Mouse (Mus musculus) heart, embryonic 15.5 days (tissue): ENCODE results near the gene Liph. TPM values are rescaled to one million over a fixed set of nuclear protein-coding genes. Genes with fewer than 3 reads are reported as not detected.
A peak's percentile ranks its signal among the peaks of the same experiment; 100 is the strongest.

Source experiments
- ATAC-seq: fragments of 200-750 bp; cut with Nextera tagmentation; replicated peaks from 2 replicates; pipeline ENCODE4 v1.8.0; 2017; ENCODE audit warnings: low read depth, moderate TSS enrichment; ENCODE audit not compliant: insufficient number of reproducible peaks, insufficient read depth, low FRiP score
- H3K27ac ChIP-seq: fragments of 300-500 bp; sonication (generic); 2 replicates; pipeline ENCODE4 v1.5.1; 2015; ENCODE audit warnings: mild to moderate bottlenecking, inconsistent platforms
- H3K27me3 ChIP-seq: fragments of 300-500 bp; sonication (generic); 2 replicates; pipeline ENCODE4 v1.6.1; 2015; ENCODE audit warnings: inconsistent platforms
- H3K36me3 ChIP-seq: fragments of 300-500 bp; sonication (generic); 2 replicates; pipeline ENCODE4 v1.6.1; 2015; ENCODE audit warnings: mild to moderate bottlenecking, inconsistent platforms
- H3K4me1 ChIP-seq: fragments of 300-500 bp; sonication (generic); replicated peaks from 2 replicates; pipeline ENCODE4 v1.6.1; 2015; ENCODE audit warnings: inconsistent platforms
- H3K4me2 ChIP-seq: fragments of 300-500 bp; sonication (generic); 2 replicates; pipeline ENCODE4 v1.6.1; 2015; ENCODE audit warnings: inconsistent platforms, mild to moderate bottlenecking, moderate library complexity
- H3K4me3 ChIP-seq: fragments of 300-500 bp; sonication (generic); 2 replicates; pipeline ENCODE4 v1.5.1; 2015; ENCODE audit warnings: mild to moderate bottlenecking, inconsistent platforms
- H3K9ac ChIP-seq: fragments of 300-500 bp; sonication (generic); 2 replicates; pipeline ENCODE4 v1.6.1; 2015; ENCODE audit warnings: mild to moderate bottlenecking, inconsistent platforms
- H3K9me3 ChIP-seq: fragments of 300-500 bp; sonication (generic); replicated peaks from 2 replicates; pipeline ENCODE4 v1.6.1; 2016; ENCODE audit warnings: inconsistent platforms
- WGBS: fragments of 180-500 bp; shearing (Covaris S2); methylation state at CpG from one replicate; pipeline ENCODE4 v1.1.7; 2015; ENCODE audit warnings: mixed read lengths; 5-methylcytosine and 5-hydroxymethylcytosine counted together
- polyA plus RNA-seq: library from polyadenylated mRNA; unstranded; fragments of >200 nt; fragmentation: Nextera tagmentation; extraction: Ambion mirVana; gene quantifications from 2 replicates; pipeline ENCODE4 v1.2.1, GENCODE M21; 2015

Liph gene
- 0.25 and 0.61 TPM in 2 replicates for polyA plus RNA-seq

DNA sequence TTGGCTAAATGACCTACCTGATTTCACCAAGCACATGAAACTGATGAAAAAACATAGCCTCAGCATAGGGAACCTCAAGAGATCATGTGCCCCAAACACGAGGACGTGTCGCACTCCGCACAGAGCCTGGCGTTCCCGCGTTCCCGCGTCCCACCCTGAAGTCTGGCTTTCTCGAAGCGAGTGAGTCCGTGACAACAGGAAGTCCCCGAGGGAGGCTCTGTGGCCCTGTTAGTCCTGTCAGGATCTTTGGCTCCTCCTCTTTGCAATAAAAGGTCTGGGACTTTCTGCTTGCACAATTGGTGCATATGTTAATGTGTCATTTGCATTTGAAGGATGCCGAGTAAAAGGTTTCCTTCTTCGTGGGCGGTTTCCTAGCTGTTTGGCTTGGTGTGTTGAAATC is at the start of gene Liph:
Gene Liph, minus strand, starts transcription at position 360 of the 400 bp plus-strand sequence.
- ATAC-seq: no peak

DNA sequence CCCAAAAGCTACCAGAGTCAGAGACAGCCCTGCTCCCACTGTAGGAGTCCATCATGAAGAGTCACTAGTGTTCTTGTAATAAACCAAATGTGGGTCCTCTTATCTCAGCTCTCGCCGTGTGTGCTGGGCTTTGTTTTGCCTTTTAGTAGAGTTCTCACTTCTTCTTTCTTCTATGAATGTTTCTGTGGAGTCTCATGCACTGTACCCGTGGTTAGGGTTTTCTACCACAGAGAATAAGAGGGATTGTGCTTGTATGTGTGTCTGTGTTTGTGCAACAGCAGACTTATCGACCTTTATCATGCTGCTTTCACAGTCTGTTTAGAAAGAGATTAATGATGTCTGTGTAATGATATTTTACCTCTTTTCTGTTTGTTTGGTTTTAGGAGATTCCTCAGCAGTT is 48.4 kb upstream of the Liph start:
- H3K27ac ChIP-seq: no peak overlapping the region
- no peaks in the 10 kb centered on the region for H3K9me3 ChIP-seq
- H3K27me3 ChIP-seq: no peaks in the 10 kb centered on the region
- ATAC-seq: no peak
- no peak overlapping the region for H3K4me2 ChIP-seq
- peaks cover 47% of the 10 kb centered on the region for H3K36me3 ChIP-seq
- H3K4me3 ChIP-seq: no peak overlapping the region
- 74% methylated on average over 4 of the region's 4 CpGs for WGBS
- no peaks in the 10 kb centered on the region for H3K4me1 ChIP-seq
- H3K9ac ChIP-seq: no peak overlapping the region

More for the DNA sequence above, at the start of gene Liph:
- Histone ChIP-seq H3K27ac (no peak within 1 kb of the TSS; the same call in 1 of the 2 replicates), H3K9me3 (no peaks in the 10 kb centered on the region), H3K9ac (no peak within 1 kb of the TSS), H3K4me1 (peaks cover 11% of the 10 kb centered on the region), H3K4me2 (peak within 1 kb of the TSS; percentile 46), H3K36me3 (no peaks in the 10 kb centered on the region), H3K27me3 (no peaks in the 10 kb centered on the region), H3K4me3 (peak within 1 kb of the TSS; percentile 13)
- 20% methylated on average over 16 of the region's 16 CpGs for WGBS

DNA sequence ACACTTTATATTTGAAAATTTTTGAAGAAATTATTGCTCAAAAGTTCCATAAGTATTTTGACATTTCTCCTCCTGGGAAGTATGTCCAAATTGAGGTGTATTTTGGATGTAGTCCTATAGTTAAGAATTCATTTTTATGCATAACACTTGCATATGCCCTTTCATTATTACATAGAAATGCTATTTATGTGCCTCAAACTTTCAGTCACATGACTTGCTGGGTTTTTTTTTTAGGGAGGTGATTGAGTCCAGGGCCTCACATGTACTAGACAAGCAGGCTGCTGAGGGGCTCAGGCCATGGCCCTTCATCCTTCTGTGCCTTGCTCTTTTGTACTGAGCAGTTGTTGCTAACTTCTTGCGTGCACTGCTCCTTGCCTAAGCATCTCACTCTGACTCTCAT is 44.5 kb upstream of the Liph start:
- Histone ChIP-seq H3K36me3 (peaks cover 51% of the 10 kb centered on the region), H3K27ac (no peak overlapping the region), H3K9ac (no peak overlapping the region), H3K4me3 (no peak overlapping the region), H3K27me3 (no peaks in the 10 kb centered on the region), H3K4me2 (no peak overlapping the region), H3K9me3 (no peaks in the 10 kb centered on the region), H3K4me1 (no peaks in the 10 kb centered on the region)
- no peak for ATAC-seq
- WGBS: 98% methylated on average over 1 of the region's 1 CpGs

DNA sequence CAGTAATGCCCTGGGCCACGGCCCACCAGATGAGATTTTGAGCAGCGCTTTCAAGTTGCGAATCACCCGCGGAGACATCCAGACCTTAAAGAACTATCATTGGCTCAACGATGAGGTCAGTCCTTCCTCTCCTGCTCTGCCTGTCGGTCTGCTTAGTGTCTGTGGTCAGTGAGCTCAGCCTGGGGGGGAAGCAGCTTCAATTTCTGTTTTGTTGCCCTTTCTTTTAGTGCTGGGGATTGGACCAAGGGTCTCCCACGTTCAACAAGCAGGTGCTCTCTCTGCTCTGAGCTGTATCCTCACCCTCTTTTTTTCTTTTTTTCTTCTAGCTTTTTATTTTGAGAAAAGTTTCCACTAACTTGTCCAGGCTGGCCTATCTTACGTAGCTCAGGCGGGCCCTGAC is 43.1 kb upstream of the Liph start:
- 75% methylated on average over 10 of the region's 10 CpGs for WGBS
- no peaks in the 10 kb centered on the region for H3K27me3 ChIP-seq
- ATAC-seq: no peak
- H3K9ac ChIP-seq: no peak overlapping the region
- H3K9me3 ChIP-seq: no peaks in the 10 kb centered on the region
- H3K36me3 ChIP-seq: peaks cover 37% of the 10 kb centered on the region
- no peaks in the 10 kb centered on the region for H3K4me1 ChIP-seq
- H3K4me2 ChIP-seq: no peak overlapping the region
- no peak overlapping the region for H3K4me3 ChIP-seq
- no peak overlapping the region for H3K27ac ChIP-seq

DNA sequence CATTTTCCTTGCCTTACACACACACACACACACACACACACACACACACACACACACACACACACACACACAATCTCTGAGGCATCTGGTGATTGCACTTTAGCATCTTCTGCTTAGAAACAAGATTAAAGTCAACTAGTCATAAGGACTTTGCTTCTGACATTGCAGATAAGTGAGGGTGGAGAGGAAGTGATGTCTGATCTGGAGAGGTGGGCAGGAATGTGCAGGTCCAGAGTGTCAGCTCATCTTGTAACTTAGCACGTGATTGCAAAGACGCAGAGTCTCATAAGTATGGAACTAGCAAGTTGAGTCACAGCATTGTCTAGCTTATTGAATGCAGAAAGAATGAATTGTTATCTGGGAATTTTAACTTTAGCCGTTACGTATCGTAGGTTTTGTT is 32.0 kb upstream of the Liph start:
- Histone ChIP-seq H3K9me3 (no peaks in the 10 kb centered on the region), H3K9ac (no peak overlapping the region), H3K4me2 (no peak overlapping the region), H3K36me3 (peaks cover 71% of the 10 kb centered on the region), H3K4me3 (no peak overlapping the region), H3K27me3 (no peaks in the 10 kb centered on the region), H3K4me1 (no peaks in the 10 kb centered on the region), H3K27ac (no peak overlapping the region)
- ATAC-seq: no peak
- whole genome bisulfite sequencing: 84% methylated on average over 5 of the region's 5 CpGs

DNA sequence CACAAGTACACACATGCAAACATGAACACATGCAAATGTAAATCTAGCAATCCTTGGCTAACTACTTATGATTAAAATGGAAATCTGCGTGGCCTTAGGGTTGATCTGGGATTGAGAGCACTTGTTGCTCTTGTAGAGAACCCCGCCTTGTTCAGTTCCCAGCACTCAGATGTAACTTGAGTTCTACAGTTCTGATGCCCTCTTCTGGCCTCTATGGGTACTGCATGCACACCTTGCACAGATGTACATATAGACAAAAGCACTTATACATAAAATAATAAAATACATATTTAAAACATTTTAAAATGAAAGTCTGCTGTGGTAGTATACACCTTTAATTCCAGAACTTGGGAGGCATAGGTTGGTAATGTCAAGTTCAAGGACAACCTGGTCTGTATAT is 26.7 kb upstream of the Liph start:
- 95% methylated on average over 2 of the region's 2 CpGs for WGBS
- H3K4me1 ChIP-seq: no peaks in the 10 kb centered on the region
- H3K36me3 ChIP-seq: peaks cover 70% of the 10 kb centered on the region
- no peak overlapping the region for H3K4me2 ChIP-seq
- H3K9ac ChIP-seq: no peak overlapping the region
- H3K9me3 ChIP-seq: 0 out of 2 replicates have a peak, but pooled peaks cover 5% of the 10 kb centered on the region
- ATAC-seq: no peak
- H3K27me3 ChIP-seq: no peaks in the 10 kb centered on the region
- no peak overlapping the region for H3K4me3 ChIP-seq
- no peak overlapping the region for H3K27ac ChIP-seq

DNA sequence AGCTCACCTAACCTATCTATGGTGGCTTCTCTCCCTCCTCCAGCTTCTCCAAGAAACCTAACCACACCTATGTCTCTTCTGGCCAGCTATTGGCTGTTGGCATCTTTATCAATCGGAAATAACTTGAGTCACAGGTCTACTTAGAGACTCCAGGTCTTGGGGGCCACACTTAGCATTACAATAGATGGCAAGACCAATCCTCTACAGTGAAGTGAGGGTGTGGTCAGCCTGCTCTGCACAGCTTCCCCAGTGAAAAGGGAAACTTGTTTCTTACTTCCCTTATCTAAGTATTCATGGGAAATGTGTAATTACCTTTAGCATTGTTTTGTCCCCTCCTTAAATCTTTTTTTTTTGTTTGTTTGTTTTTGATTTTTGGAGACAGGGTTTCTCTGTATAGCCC is 20.1 kb upstream of the Liph start:
- Histone ChIP-seq H3K9me3 (no peaks in the 10 kb centered on the region), H3K9ac (no peak overlapping the region), H3K27me3 (no peaks in the 10 kb centered on the region), H3K36me3 (peaks cover 44% of the 10 kb centered on the region), H3K4me3 (no peak overlapping the region), H3K4me1 (peaks cover 6% of the 10 kb centered on the region), H3K4me2 (no peak overlapping the region), H3K27ac (no peak overlapping the region)
- no peak for ATAC-seq
- WGBS: 79% methylated on average over 1 of the region's 1 CpGs

DNA sequence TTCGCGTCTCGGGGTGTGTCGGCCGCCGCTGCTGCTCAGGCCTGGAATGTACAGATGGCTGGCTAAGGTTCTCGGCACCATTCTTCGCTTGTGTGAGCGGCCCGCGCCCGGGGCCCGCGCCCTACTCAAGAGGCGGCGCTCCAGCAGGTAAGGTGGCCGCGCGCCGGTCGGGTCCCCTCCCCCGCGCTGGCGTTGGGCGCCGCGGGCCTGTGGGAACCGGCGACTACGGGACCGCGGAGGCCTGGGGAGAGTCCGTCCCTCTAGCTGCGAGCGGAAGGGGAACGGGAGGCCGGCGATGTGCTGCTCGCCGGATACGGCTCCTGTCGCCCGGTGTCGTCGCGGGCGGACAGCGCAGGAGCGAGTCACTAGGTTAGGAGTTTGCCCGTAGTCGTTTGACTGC is 14.1 kb upstream of the Liph start:
- Histone ChIP-seq H3K4me2 (peak overlapping the region; percentile 73), H3K9ac (peak overlapping the region; percentile 90), H3K9me3 (no peaks in the 10 kb centered on the region), H3K27me3 (no peaks in the 10 kb centered on the region), H3K36me3 (0 out of 2 replicates have a peak, but pooled peaks cover 3% of the 10 kb centered on the region), H3K4me3 (peak overlapping the region; percentile 89), H3K27ac (peak overlapping the region; percentile 80), H3K4me1 (peaks cover 14% of the 10 kb centered on the region)
- peak; percentile 65 for ATAC-seq
- WGBS: under 1% methylated on average over 51 of the region's 51 CpGs

DNA sequence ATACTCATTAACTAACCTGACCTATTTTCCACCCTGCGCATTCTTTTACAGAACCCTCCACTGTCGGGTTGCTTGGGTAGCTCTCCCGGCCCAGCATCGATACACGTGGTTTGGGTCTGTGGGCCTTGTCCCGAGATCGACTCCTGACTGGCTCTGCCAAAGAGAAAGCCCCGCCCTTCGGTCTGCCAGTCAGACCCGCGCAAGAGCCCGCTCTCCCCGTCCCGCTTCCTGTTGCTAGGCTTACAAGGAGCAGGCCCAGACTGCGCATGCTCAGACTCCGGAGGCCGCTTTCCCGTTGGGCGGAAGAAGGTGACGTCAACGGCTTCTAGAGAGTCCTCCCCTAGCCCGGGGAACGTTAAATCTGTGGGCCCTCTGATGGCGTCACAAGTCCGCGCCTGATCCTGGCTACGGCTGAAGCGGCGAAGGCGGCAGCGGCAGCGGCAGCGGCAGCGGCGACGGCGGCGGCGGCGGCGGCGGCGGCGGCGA is 13.7 kb upstream of the Liph start, which contains the start of gene Senp2:
Gene Senp2, plus strand, starts transcription at position 386 of the 486 bp plus-strand sequence.
- under 1% methylated on average over 45 of the region's 45 CpGs for WGBS
- H3K4me2 ChIP-seq: peak within 1 kb of the TSS; percentile 73
- H3K27ac ChIP-seq: peak within 1 kb of the TSS; percentile 80
- no peaks in the 10 kb centered on the region for H3K27me3 ChIP-seq
- H3K4me3 ChIP-seq: peak within 1 kb of the TSS; percentile 89
- H3K36me3 ChIP-seq: 0 out of 2 replicates have a peak, but pooled peaks cover 3% of the 10 kb centered on the region
- ATAC-seq: peak; percentile 99
- H3K9me3 ChIP-seq: no peaks in the 10 kb centered on the region
- H3K9ac ChIP-seq: peak within 1 kb of the TSS; percentile 90
- peaks cover 14% of the 10 kb centered on the region for H3K4me1 ChIP-seq

DNA sequence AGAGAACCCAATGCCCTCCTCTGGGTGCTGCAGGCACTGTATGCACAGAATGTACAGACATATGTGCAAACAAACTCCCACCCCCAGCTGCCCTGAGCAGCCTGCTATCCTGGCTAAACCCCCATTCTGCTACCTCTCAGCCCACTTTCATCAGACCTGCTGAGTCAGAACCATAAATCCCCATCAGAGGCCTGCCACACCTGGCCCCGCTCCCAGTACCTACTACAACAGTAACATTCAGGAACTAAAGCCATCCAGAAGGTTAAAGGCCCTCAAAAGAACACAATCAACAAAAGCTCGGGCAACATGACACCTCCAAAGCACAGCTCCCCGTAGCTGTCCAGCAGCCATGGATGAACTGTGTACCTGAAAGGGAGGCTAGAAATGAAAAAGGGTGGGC is 6.1 kb upstream of the Liph start:
- no peaks in the 10 kb centered on the region for H3K27me3 ChIP-seq
- H3K9me3 ChIP-seq: no peaks in the 10 kb centered on the region
- WGBS: 61% methylated on average over 3 of the region's 3 CpGs
- no peak overlapping the region for H3K9ac ChIP-seq
- no peaks in the 10 kb centered on the region for H3K36me3 ChIP-seq
- H3K27ac ChIP-seq: no peak overlapping the region
- no peak for ATAC-seq
- no peak overlapping the region for H3K4me3 ChIP-seq
- H3K4me2 ChIP-seq: no peak overlapping the region
- H3K4me1 ChIP-seq: peaks cover 5% of the 10 kb centered on the region

DNA sequence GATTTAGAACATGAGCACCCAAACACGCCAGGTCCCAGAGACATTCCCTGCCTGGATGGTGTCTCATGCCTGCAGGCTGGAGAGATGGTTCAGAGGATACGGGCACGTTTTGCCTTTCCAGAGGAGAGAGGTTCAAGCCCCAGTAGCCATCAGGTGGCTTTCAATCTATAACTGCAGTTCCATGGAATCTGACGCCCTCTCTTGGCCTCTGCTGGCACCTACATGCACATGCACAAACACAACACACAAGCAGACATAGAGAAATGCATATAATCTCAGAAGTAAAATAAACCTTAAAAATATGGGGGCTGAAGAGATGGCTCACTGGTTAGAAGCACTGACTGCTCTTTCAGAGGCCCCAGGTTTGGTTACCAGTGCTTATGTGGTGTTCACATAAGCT is 5.7 kb upstream of the Liph start:
- no peaks in the 10 kb centered on the region for H3K36me3 ChIP-seq
- H3K4me2 ChIP-seq: no peak overlapping the region
- no peak for ATAC-seq
- H3K9ac ChIP-seq: no peak overlapping the region
- H3K9me3 ChIP-seq: no peaks in the 10 kb centered on the region
- H3K27ac ChIP-seq: no peak overlapping the region
- peaks cover 8% of the 10 kb centered on the region for H3K4me1 ChIP-seq
- 59% methylated on average over 4 of the region's 4 CpGs for WGBS
- no peak overlapping the region for H3K4me3 ChIP-seq
- no peaks in the 10 kb centered on the region for H3K27me3 ChIP-seq

DNA sequence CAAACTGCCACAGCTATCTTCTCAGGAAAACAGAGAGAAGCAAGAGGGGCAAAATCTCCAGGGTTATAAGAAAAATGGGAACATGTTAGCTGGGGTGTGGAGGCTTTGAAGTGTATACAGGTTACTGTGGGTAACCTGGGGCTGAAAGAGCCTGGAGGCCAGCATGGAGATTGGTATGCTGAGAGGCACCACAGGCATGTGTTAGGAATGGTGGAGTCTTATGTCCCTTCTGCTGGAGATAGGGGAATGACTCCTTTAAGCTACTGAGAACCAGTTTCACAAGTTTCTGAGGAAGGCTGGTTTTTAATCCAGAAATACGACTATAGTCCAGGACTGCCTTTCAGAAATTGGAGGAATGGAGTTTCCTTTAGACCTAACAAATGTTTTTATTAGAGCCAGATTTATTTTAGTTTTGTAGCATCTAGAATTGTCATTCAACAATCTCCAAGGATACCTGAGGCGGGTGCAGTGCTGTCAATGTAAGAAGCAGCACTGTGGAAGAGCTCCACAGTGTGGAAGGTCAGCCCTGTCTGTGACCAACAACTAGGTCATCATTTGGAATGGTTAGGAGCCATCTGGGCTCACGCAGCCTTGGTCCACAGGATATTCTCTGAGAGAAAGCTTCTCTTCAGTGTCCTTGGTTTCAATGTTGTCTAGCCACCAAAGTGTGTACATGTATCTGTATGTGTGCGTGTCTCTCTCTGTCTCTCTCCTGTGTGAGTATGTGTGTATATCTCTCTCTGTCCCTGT is 4.7 kb upstream of the Liph start:
- no peaks in the 10 kb centered on the region for H3K9me3 ChIP-seq
- no peak overlapping the region for H3K4me2 ChIP-seq
- H3K27me3 ChIP-seq: no peaks in the 10 kb centered on the region
- H3K36me3 ChIP-seq: no peaks in the 10 kb centered on the region
- H3K4me1 ChIP-seq: peaks cover 11% of the 10 kb centered on the region
- ATAC-seq: no peak
- 79% methylated on average over 4 of the region's 4 CpGs for WGBS
- H3K4me3 ChIP-seq: no peak overlapping the region
- no peak overlapping the region for H3K9ac ChIP-seq
- H3K27ac ChIP-seq: no peak overlapping the region
